Mouse (Mus musculus) brain, embryonic 14.5 days (tissue): ENCODE measurements around the gene Degs2.

Experiments
- CTCF ChIP-seq: fragments of 200-500 bp; IDR thresholded peaks from 2 replicates; pipeline ENCODE4 v1.5.1; 2012; ENCODE audit warnings: inconsistent platforms, mild to moderate bottlenecking, moderate library complexity, borderline replicate concordance; ENCODE audit not compliant: insufficient read depth, insufficient read length; ENCODE audit errors: extremely low read depth
- POLR2A ChIP-seq: fragments of 200-500 bp; IDR thresholded peaks from 2 replicates; pipeline ENCODE4 v1.6.1; 2012; ENCODE audit warnings: mild to moderate bottlenecking, inconsistent platforms, borderline replicate concordance; ENCODE audit not compliant: poor library complexity, insufficient read depth, insufficient read length, severe bottlenecking; ENCODE audit errors: extremely low read depth

DNA sequence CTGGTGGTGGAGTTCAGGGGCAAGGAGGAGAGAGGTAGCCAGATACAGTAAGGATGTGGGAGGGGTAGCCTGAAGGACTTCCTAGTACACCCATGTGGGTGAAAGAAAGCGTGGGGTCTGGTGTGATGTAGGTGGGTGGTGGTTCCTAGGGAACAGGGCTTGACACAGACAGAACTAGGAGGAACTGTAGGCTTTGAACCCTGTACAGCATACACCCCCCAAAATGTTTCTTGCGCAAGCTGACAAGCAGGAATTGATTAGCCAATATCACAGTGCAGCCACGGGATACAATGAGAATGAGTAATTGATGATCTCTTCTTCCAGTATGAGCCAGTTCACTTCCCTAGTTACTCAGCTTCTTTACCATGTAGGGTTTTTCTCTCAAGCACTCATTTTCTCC lies 63.0 kb downstream of the Degs2 start:
- no peak for TF ChIP-seq POLR2A
- no peak for TF ChIP-seq CTCF
